Mouse (Mus musculus) left cerebral cortex, postnatal 14 days (tissue): ENCODE results near the gene Rhoc. TPM values are rescaled to one million over a fixed set of nuclear protein-coding genes. Genes with fewer than 3 reads are reported as not detected.
"Not testable (repeated sequence)": the region's sequence is repeated elsewhere in the genome, so short reads cannot be mapped to it uniquely, and the experiment has no call there.

Experiments
- DNase-seq, 2 experiments: peaks; one replicate each; pipeline ENCODE4 v3.0.0; 2021 to 2022; ENCODE audit warnings: low spot score in 2 of 2, mixed read lengths in 1 of 2
- intact Hi-C: fragments of 180-260 bp; cut with DNase I; formaldehyde crosslinking; loops from one replicate; pipeline ENCODE4 v1.15.1; 2025
- long read RNA-seq, 2 experiments: library from polyadenylated mRNA; stranded (forward); transcript quantifications; one replicate each; pipeline ENCODE4 v2.0.0; 2021
- total RNA-seq, 2 experiments: library from RNA; stranded (reverse); gene quantifications; 2 replicates each; pipeline ENCODE4 v1.2.3; 2021

The Rhoc gene
- 10 to 100 TPM; 35.2 to 36.6 TPM for total RNA-seq
- long read RNA-seq, experiment 1, transcript Rhoc-201 (5 exons, 1,202 nt): major isoform, 16 of 23 reads
- long read RNA-seq, experiment 1, partial matches to known transcripts: 3 of 23 reads
- long read RNA-seq, experiment 1, other reads (novel, unspliced or antisense): 2 of 23 reads
- long read RNA-seq, experiment 2, transcript Rhoc-201 (5 exons, 1,202 nt): major isoform, 17 of 21 reads
- long read RNA-seq, experiment 2, partial matches to known transcripts: 2 of 21 reads
- long read RNA-seq, experiment 2, other reads (novel, unspliced or antisense): 2 of 21 reads

DNA sequence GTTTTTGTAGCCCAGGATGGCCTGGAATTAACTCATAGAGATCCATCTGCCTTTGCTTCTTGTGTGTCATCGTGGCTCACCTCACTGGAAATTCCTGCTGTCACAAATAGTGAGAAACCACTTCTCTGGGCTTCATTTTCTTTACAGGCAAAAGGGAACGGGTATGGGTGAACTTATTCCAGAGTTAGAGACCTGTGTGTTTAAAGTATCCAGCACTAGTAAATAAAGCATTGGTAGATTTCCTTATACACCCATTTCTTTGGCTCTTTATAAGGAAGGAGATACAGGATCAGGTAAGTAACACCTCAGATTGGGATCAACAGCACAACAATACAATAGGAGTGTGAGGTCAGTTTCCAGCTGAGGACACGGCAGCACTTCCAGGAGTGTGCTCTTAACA lies at the start of gene Rhoc:
Gene Rhoc, plus strand, starts transcription at position 301 of the 400 bp plus-strand sequence.
- intact Hi-C loops: no loop called here
- no peak for DNase-seq

DNA sequence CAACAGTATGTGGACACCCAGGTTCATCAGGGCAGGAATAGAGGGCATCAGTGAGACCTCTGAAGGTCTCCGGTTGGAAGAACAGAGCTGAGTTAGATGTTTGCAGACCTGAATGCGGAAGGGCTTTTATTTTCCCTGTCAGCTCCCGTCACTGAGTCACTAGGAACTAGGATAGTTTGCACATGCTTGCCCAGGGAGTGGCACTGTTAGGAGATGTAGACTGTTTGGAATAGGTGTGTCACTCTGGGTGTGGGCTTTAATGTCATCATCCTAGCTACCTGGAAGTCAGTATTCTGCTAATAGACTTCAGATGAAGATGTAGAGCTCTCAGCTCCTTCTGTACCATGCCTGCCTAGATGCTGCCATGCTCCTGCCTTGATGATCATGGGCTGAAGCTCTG lies 46.2 kb upstream of the Rhoc start:
- no peak for DNase-seq
- intact Hi-C loops: no loop called here

DNA sequence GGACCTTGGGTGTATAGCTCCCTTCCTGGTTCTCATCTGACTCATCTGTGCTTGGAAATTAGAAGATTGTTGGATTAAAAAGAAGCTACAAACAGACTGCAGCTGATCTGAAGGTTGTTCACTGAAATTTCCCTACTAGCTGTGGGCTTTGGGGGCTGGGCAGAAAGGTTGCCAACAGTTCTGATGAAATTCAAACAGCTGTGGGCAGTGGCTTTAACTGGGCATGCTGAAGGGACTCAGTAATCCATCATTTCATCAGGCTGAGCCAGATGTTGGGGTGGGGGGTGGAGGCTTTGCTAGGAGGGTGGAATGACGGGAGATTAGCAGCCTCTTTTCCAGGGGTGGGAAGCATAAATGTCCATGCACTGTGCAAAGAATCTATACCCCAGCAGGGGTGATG lies 45.0 kb upstream of the Rhoc start:
- no peak for DNase-seq
- intact Hi-C loops: no loop called here

DNA sequence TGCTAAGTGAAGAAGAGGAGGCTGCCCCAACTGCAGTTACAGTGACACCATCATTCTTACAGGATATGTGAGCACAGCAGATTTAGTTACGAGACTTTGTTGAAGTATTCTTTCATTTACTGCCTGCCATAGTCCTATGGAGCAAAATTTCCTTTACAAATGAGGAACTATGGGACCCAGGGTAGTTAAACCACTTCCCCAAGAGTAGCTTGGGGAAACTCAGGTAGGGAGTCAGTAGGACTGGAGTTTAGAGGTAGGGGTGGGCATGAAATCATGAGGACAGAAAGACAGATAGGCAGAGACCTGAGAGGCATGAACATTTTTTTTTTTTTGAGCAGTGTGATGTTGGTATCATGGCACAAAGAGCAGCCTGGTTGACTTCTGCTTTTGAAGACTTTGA lies 44.3 kb upstream of the Rhoc start:
- DNase-seq: no peak
- intact Hi-C loops: no loop called here

DNA sequence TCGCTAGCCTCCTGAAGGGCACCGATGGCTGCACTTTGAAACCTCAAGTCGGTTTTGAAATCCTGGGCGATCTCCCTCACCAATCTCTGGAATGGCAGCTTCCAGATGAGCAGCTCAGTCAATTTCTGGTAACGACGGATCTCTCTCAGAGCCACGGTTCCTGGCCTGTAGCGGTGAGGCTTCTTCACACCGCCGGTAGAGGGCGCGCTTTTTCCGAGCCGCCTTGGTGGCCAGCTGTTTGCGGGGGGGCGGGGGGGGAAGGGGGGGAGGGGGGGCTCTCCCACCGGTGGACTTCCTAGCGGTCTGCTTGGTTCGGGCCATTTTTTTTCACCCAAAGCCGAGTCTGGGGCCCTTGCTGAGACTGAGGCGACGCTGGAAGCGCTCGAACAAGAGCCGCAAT lies 35.3 kb upstream of the Rhoc start:
- intact Hi-C loops: not testable (repeated sequence)

DNA sequence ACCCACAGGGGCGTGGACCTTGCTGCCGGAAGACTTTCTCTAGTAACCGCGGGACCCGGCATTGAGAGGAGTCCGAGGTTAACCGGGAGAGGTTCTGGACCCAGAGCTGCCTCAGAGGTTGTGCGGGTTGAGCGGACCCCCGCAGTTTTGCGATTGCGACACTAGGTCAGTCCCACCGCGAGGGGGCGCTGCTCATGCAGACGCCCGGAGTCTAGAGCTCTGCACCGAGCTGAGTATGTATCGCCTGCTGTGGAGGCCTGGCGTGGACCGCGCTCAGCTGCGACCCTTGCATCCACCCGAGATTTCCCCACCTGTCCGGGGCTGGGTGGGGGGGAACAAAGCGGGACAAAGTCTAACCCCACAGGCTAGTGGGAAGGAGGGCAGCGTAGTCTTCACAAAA lies 29.8 kb upstream of the Rhoc start:
- intact Hi-C loops: no loop called here
- DNase-seq: peak; percentile 60 to 68

More for the DNA sequence above, 35.3 kb upstream of the Rhoc start:
- DNase-seq: not testable (repeated sequence)

DNA sequence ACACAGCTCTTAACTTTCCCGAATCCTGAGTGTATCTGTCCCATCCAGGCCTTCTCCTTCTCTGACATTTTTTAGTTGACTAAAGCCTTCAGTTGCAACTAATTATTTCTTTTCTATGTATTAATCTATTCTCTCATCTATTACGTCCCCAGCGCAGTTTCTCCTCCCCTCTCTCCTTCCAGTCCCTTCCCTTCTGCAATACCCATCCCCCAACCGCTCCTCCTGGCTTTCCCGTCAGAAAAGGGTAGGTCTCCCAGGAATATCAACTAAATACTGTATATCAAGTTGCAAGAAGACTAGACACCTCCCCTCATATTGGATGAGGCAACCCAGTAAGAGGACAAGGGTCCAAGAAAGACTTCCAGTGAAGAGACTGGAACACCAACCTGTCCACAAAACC lies 29.3 kb upstream of the Rhoc start:
- no peak for DNase-seq
- intact Hi-C loops: no loop called here

DNA sequence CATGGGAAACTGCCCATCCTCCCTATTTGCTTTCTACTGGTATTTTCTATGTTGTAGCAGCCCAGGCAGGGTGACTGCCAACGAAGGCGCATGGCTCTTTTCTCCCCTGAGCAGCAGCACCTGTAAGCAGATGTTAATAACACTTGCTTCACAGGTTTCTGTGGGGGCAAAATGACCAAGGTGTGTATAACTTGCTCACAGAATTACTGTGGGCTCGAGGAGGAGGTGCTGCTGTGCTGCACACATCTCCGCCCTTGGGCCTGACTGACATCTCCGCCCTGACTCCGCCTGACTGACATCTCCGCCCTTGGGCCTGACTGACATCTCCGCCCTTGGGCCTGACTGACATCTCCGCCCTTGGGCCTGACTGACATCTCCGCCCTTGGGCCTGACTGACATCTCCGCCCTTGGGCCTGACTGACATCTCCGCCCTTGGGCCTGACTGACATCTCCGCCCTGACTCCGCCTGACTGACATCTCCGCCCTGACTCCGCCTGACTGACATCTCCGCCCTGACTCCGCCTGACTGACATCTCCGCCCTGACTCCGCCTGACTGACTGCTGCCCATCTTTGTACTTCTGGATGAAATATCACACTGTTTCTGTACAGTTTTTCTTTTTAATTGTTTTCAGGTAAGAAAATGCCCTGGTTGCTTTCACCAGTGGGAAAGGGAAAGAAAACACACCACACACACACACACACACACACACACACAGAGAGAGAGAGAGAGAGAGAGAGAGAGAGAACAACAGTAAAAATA lies 25.9 kb upstream of the Rhoc start:
- intact Hi-C loops, DNase-seq: not testable (repeated sequence)

DNA sequence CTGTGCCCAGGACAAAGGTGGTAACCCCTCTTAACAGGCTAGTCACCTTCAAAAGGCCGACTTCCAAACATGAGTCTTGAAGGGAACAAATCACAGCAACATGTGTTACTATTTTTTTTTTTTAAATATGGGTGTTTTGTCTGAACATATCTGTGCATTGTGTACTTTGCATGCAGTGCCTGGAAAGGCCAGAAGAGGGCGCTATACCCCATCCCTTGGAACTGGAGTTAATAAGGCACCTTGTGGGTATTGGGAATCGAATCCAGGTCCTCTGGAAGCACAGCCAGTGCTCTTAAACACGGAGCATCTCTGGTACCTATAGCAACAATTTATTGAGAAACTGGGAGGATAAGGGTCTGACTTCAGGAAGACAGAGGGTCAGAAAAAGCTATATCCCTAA lies 23.2 kb upstream of the Rhoc start:
- no peak for DNase-seq
- intact Hi-C loops: no loop called here

DNA sequence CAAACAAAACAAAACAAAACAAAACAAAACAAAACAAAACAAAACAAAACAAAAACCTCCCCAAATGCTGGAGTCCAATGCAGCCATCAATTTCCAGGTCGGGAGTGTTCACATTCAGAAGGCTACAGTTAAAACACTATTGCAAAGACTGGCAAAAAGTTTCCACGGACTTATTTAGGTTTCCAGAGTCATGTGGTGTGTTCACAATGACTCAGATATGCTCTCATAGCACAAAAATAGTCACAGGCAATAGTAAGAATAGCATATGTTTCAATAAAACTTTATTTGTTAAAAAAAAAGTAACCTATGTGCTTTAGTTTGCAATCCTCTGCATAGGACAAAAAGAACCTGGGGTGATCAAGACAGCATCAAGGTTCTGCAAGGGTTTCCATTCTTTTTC lies 21.0 kb upstream of the Rhoc start:
- DNase-seq: no peak
- intact Hi-C loops: no loop called here

DNA sequence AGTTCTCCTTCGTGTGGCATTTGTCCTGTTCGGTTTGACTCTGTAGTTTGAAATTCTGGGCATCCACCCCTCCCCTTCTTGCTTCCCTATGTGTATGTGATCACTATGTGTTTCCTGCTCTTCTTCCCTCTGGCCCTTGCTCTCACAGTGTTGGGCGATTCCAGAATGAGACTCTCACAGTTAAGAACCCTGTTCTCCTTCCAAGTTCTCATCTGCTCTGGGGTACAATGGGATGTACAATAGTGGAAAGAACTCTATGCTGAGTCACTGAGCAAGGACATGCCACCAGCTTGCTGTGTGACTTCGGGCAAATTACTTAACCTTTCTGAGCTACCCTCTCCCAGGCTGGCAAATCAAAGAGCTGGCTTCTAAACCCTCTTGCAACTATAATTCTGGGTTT lies 20.5 kb upstream of the Rhoc start:
- DNase-seq: no peak
- intact Hi-C loops: no loop called here

DNA sequence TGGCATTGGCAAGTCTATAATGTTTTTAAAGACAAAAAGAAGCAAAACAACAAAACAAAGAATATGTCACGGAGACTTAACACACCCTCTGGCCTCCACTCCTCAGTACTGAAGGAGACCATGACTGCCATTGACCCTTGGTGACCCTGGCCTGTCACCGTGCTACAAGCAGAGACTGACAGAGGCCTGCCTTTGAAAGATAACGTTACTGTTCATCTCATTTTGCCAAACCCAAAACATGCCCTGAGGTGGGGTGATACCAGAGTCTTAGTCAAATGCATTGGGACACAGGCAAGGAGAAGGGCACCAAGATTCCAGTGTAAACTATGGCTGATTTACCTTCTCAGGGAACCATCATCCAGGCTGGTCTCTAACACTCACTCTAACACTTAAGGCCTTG lies 19.0 kb upstream of the Rhoc start:
- intact Hi-C loops: no loop called here

DNA sequence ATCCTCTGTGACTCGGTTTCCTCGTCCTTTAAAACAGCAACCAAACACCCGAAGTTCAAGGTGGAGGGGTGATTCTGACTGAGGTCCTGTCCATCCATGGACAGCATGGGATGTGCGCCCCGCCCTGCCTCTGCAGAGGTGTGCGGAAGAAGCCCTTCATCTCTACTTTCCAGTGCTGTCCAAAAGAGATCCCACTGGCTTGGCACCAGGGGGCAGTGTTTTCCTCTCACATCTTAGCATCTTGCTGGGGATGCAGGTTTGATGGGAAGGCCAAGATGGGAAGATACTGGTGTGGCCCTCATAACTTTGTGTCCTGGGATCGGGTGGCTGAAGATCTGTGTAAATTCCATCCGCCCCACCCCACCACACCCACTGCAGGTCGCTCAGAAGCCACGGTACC lies 18.1 kb upstream of the Rhoc start:
- intact Hi-C loops: no loop called here
- DNase-seq: peak in 1 of 2 experiments; percentile 28

More for the DNA sequence above, 19.0 kb upstream of the Rhoc start:
- DNase-seq: no peak

DNA sequence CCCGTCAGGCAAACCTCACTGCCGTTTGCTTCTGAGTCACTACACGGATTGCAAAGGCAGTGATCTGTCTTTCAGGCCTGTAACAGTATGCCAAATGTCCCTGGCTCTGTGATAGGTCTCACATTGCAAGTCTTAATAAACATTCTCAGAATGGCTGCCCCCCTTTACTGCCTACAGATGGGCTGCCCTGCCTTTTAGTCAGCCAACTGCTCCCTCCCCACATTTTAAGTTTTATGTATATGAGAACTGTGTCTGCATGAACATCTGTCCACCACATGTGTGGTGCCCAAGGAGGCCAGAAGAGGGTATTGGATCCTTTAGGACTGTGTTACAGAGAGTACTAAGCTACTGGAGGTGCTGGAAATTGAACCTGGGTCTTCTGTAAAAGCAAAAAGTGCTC lies 17.3 kb upstream of the Rhoc start:
- no peak for DNase-seq
- intact Hi-C loops: no loop called here

DNA sequence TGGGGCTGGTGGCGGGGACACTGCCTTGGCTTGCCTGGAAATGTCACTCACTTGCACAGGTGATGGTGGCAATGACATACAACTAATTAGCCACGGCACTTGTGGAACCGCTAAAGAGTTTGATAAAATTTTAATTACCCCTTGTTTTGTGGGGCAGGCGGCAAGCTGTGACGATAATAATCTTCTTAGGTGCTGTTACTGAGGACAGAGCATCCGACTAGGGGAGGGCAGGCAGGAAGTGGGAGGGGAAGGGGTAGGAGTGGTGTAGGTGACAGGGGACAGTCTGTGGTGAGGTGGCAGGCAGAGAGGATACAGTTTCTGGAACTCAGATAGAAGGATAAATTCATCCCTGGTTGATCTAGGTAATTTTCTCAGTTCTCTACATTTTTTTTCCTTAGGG lies 16.7 kb upstream of the Rhoc start:
- intact Hi-C loops: no loop called here
- DNase-seq: no peak

DNA sequence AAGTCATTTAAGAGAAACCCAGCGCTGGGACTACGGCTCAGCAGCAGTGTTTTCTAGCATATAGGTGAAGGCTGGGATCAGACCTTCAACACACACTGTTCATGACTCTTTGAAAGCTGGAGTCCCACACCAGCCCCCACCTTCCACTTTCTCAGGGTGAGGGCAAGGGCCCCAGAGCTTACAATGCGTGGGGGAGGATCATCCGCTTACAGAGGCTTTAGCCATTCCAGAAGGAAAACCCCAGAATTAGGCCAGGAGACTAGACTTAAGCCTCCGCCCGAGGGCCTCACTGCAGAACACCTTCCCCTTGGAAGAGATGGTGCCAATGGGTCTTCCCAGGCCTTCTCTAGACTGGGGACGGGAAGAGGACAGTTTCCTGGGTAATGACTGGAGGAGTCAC lies 14.9 kb upstream of the Rhoc start:
- intact Hi-C loops: no loop called here
- no peak for DNase-seq

DNA sequence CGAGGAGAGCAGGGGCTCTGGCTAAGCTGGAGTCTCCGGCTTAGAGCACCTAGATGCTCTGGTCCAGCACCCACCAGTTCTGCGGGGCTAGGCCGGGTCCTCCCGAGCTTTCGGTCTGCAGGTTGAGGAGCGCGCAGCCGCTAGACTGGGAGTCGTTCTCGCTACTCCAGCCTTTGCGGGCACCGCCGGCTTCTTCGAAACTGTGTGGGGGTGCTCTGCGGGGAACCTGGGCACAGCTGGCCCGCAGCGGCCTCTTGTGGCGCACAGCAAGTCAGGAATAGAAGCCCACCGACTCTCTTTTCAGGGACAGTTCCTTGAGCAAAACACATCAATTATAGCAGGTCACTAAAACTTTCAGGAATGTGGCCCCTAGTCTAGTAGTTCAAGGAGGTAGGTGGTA lies 10.8 kb upstream of the Rhoc start:
- intact Hi-C loops: no loop called here

DNA sequence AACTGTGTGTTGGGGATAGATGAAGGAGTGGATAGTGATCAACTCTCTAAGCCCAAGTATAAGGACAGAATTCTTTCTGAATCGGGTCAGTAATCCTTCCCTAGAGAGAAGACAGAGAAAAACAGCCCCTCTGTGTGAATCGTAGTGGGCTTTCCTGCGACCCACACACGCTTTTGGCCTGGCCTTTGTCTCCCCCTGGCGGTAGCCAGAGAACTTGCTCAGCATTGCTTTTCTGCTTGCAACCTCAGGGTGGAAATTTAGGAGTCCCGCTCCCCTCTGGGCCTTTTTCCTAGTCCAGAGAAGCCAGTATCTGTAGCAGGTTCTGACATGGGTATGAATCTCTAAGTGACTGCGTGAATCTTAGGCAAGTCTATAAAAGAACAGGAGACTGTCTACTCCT lies 8.2 kb upstream of the Rhoc start:
- intact Hi-C loops: loop anchor here (2.0 to 5.0 kb wide), 2 partner anchors 65 to 282 kb away; no protein-coding TSS in a partner anchor
- peak in 1 of 2 experiments; percentile 36 for DNase-seq

More for the DNA sequence above, 10.8 kb upstream of the Rhoc start:
- DNase-seq: peak in 1 of 2 experiments; percentile 34

DNA sequence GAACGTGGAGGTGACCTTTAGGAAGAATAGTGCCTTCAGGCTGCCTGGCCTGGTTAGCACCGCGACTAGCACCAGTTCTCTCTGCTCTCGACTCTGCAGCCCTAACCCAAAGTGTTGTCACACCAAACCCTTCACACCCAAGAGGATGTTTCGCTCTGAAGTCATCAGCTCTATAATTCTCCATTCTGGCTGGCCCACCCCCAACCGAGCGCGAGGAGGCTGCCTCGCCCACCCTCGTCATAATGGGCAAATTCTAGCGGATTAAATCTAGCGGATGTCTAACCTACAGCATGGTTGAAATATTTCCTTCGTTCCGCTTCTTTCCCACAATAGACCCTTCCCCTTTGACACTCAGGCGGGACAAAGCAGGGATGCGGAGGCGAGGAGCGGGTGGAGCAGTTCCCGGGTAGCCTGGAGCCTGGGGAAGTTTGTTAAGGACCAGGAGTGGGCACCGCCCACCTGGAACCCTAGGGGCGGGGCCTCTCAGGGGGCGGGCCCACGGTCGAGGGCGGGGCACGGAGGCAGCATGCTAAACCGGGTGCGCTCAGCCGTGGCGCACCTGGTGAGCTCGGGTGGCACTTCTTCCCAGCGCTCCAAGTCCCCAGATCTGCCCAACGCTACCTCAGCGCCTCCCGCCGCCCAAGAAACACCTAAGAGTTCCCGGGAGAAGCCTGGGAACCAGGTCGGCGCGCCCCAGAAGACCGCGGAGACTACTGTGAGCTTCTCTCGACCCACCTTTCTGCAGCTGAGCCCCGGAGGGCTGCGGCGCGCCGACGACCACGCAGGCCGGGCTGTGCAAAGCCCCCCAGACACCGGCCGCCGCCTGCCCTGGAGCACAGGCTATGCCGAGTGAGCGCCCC lies 7.4 kb upstream of the Rhoc start, which contains the start of gene Ppm1j:
Gene Ppm1j, plus strand, starts transcription at position 496 of the 860 bp plus-strand sequence.
- peak in 1 of 2 experiments; percentile 19 for DNase-seq
- intact Hi-C loops: loop anchor here (2.0 to 5.0 kb wide), 2 partner anchors 66 to 282 kb away; no protein-coding TSS in a partner anchor

DNA sequence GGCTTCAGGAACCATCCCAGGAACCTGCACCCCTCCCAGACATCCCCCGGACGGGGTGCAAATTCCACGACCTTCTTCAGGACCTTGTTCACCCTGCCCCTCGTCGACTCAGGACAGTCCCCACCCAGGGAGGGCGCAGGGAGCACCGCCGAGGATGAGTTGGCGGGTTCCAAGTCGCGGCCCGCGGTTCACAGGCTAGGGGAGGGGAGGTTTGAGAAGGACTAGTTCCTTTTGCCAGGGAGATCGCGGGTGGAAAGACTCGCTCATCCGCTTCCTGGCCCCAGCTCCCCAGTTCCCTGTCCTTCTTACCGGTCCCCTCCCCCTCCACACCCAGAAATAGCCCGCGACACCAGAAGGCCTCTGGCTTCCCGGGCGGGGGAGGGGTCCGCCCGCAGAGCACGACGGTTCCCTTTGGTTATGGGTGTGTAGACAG lies 6.7 kb upstream of the Rhoc start, which contains the start of gene Fam19a3:
Gene Fam19a3, minus strand, starts transcription at position 370 of the 433 bp plus-strand sequence.
- intact Hi-C loops: loop anchor here (2.0 to 5.0 kb wide), 2 partner anchors 67 to 281 kb away; no protein-coding TSS in a partner anchor
- DNase-seq: no peak
